Mouse (Mus musculus): Measurements from ENCODE around the gene Cltc. TPM values are rescaled to one million over a fixed set of nuclear protein-coding genes. Genes with fewer than 3 reads are reported as not detected.

The Cltc gene
- polyA plus RNA-seq, 1 experiment = 191 TPM

DNA sequence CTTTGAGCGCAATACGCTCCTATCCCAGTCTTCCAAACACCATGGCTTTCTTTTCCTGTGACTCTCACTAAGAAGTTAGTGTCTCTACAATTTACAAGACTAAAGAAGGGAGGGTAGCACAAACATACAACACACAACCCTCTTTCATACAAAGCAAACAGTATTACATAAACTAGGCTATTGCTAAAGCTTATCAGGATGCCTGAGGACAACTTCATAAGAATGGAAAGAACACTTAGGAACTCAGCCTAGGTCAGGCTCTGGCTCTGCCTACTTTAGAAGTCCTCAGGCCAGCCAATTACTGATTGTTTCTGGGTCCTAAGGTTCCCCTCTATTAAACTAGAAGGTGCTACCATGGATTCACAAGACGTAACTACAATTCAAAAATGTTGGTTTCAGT is 76.6 kb downstream of the Cltc start:
- no peak for TF ChIP-seq CTCF (IDR thresholded peaks at IDR 0.05; ENCODE audit: borderline replicate concordance, extremely low read depth, insufficient read depth, insufficient read length)
- TF ChIP-seq POLR2A (IDR thresholded peaks at IDR 0.05; ENCODE audit: borderline replicate concordance, extremely low read depth, insufficient read depth, insufficient read length, poor library complexity, severe bottlenecking) = no peak
- DNase-seq (ENCODE audit: low read depth) = no peak

DNA sequence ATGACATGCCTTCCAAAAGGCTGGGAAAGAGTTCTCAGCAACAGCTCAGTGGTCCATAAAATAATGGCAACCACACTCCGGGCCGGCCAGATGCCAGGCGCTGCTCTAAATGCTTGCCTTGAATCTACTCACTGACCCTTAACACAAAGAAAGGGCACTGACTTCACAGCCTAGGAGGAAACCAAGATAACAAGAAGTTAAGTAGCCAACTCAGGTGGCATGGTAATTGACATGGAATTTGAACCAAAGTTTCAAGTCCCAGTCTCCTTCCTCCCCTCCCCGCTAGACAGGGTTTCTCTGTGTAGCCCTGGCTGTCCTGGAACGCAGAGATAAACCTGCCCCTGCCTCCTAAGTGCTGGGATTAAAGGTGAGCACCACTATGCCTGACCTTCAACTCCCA is 78.4 kb downstream of the Cltc start:
- no peak for DNase-seq (ENCODE audit: low read depth)
- no peak for TF ChIP-seq CTCF (IDR thresholded peaks at IDR 0.05; ENCODE audit: borderline replicate concordance, extremely low read depth, insufficient read depth, insufficient read length)
- TF ChIP-seq POLR2A (IDR thresholded peaks at IDR 0.05; ENCODE audit: borderline replicate concordance, extremely low read depth, insufficient read depth, insufficient read length, poor library complexity, severe bottlenecking) = no peak

- no peak for TF ChIP-seq CTCF (IDR thresholded peaks at IDR 0.05; ENCODE audit: borderline replicate concordance, extremely low read depth, insufficient read depth, insufficient read length)
- TF ChIP-seq POLR2A (IDR thresholded peaks at IDR 0.05; ENCODE audit: borderline replicate concordance, extremely low read depth, insufficient read depth, insufficient read length, poor library complexity, severe bottlenecking) = no peak
These were observed 81.8 kb downstream of the Cltc start for GRCm38 (mm10) chr11:86675520-86675919.

DNA sequence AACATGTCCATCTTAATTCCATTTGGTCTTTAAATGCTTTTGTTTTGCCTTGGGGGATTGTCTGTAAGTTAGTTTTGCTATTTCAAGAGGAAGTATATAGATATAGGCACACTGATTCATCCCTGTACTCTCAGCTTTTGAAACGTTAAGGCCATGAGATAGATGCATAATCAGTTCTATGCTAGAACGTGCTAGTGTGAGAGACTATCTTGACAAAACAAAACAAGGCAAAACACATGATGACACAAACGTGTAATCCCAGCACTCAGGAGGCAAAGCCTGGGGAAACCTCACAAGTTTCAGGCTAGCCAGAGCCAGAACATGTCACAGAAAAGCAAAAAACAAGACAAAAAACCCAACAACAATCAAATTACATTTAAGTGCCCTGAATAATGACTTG is 84.6 kb downstream of the Cltc start:
- TF ChIP-seq POLR2A (IDR thresholded peaks at IDR 0.05; ENCODE audit: borderline replicate concordance, extremely low read depth, insufficient read depth, insufficient read length, poor library complexity, severe bottlenecking) (no peak), CTCF (IDR thresholded peaks at IDR 0.05; ENCODE audit: borderline replicate concordance, extremely low read depth, insufficient read depth, insufficient read length) (no peak)
- DNase-seq (ENCODE audit: low read depth) = no peak

More at GRCm38 (mm10) chr11:86675520-86675919, 81.8 kb downstream of the Cltc start:
- no peak for DNase-seq (ENCODE audit: low read depth)

DNA sequence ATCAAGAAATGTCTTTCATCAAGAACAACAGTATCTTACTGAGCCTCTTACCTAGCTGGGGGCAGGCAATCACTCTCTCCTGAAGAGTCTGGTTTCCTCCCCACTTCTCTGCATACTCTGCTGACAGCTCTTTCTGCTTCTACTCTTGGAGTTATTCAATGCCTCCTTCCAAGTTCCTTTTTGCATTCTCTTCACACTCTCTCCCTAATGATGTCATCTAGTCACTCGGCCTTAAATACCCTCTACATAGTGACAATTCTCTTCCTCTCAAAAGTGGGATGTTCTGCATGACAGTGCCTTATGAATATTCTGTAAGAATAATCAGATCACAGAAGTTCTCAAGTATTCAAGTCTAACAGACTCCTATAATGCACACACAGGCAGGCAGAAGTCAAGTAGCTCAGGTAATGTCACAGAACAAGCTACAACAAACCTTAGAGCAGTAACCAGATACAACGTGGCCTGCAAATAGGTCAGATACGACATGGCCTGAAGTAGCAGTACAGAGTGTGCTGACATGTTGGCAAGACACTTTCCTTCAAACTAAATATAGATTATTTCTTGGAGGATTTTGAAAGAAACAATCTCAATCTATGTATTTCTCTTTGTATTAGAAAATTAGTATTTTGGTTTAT is 86.2 kb downstream of the Cltc start:
- no peak for DNase-seq (ENCODE audit: low read depth)
- TF ChIP-seq CTCF (IDR thresholded peaks at IDR 0.05; ENCODE audit: borderline replicate concordance, extremely low read depth, insufficient read depth, insufficient read length) (no peak), POLR2A (IDR thresholded peaks at IDR 0.05; ENCODE audit: borderline replicate concordance, extremely low read depth, insufficient read depth, insufficient read length, poor library complexity, severe bottlenecking) (no peak)

DNA sequence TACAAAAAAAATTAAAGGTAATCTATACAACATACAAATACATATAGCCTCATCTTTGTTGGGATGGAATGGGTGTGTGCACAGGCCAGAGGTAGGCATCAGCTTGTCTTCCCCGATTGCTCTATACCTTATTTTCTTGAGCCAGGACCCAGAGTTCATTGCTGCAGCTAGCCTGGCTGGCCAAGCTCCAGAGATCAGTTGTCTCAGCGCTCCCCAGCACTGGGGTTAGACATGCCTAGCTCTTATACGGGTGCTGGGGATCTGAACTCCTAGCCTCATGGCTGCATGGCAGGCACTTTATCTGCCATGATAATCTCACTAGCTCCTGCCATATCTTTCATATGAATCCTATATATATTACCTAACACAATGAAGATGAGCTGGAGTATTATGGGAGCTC is 89.2 kb downstream of the Cltc start:
- TF ChIP-seq POLR2A (IDR thresholded peaks at IDR 0.05; ENCODE audit: borderline replicate concordance, extremely low read depth, insufficient read depth, insufficient read length, poor library complexity, severe bottlenecking) = no peak
- no peak for TF ChIP-seq CTCF (IDR thresholded peaks at IDR 0.05; ENCODE audit: borderline replicate concordance, extremely low read depth, insufficient read depth, insufficient read length)
- no peak for DNase-seq (ENCODE audit: low read depth)

DNA sequence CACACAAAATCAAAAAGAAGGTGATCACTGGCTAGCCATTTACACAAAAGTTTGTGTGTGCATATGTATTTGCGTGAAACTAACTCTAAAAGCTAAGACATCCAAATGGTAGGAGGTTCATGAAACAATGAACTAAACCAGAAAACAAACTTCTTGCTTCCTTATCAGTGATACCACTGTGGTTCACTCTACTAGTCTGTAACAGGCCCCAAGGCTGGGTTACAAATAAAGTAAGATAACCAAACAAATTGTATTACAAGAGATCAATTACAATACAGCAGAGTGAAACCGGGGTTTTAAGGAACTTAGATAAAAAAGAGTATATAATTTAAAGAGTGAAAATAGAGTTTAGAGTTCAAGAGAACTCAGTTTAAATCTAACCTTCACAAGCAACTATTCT is 89.8 kb downstream of the Cltc start:
- DNase-seq (ENCODE audit: low read depth) = no peak
- TF ChIP-seq CTCF (IDR thresholded peaks at IDR 0.05; ENCODE audit: borderline replicate concordance, extremely low read depth, insufficient read depth, insufficient read length) = no peak
- no peak for TF ChIP-seq POLR2A (IDR thresholded peaks at IDR 0.05; ENCODE audit: borderline replicate concordance, extremely low read depth, insufficient read depth, insufficient read length, poor library complexity, severe bottlenecking)

DNA sequence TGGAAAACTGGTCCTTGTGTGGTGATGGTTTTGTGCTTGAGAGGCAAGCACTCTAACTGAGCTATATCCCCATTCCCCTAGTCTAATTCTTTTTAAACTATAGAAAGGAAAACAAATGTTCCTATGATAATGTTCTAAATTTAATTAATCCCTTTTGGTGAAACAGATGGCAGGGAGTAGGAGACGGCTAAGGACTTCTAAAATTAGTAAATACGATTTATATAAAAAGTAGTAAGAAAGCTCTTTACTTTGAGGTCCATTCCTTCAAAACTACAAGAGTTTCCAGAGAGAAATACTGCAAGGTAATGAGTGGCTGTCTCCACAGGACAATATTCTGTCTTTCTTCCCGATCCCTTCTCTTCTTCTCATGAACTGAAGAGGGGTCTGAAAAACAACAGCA is 93.0 kb downstream of the Cltc start:
- TF ChIP-seq CTCF (IDR thresholded peaks at IDR 0.05; ENCODE audit: borderline replicate concordance, extremely low read depth, insufficient read depth, insufficient read length) (no peak), POLR2A (IDR thresholded peaks at IDR 0.05; ENCODE audit: borderline replicate concordance, extremely low read depth, insufficient read depth, insufficient read length, poor library complexity, severe bottlenecking) (no peak)
- no peak for DNase-seq (ENCODE audit: low read depth)

DNA sequence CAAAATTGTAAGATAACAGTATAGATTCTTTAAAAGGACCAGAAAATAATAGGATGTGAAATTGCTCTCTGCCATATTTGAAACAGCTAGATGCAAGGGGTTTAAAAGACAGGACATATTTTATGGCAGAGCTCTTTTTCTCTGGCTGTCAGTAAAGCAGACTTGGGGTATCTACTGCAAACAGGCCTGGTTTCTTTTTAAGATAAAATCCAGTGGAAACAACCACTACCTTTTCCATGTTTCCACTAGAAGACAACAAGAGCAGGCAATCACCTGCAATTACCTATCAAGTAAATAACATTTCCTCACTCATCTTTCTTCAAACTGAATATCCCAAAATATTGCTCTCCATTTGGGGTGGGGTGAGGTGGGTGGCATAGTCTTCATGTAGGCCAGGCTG is 93.4 kb downstream of the Cltc start:
- no peak for DNase-seq (ENCODE audit: low read depth)
- TF ChIP-seq POLR2A (IDR thresholded peaks at IDR 0.05; ENCODE audit: borderline replicate concordance, extremely low read depth, insufficient read depth, insufficient read length, poor library complexity, severe bottlenecking) (no peak), CTCF (IDR thresholded peaks at IDR 0.05; ENCODE audit: borderline replicate concordance, extremely low read depth, insufficient read depth, insufficient read length) (no peak)

DNA sequence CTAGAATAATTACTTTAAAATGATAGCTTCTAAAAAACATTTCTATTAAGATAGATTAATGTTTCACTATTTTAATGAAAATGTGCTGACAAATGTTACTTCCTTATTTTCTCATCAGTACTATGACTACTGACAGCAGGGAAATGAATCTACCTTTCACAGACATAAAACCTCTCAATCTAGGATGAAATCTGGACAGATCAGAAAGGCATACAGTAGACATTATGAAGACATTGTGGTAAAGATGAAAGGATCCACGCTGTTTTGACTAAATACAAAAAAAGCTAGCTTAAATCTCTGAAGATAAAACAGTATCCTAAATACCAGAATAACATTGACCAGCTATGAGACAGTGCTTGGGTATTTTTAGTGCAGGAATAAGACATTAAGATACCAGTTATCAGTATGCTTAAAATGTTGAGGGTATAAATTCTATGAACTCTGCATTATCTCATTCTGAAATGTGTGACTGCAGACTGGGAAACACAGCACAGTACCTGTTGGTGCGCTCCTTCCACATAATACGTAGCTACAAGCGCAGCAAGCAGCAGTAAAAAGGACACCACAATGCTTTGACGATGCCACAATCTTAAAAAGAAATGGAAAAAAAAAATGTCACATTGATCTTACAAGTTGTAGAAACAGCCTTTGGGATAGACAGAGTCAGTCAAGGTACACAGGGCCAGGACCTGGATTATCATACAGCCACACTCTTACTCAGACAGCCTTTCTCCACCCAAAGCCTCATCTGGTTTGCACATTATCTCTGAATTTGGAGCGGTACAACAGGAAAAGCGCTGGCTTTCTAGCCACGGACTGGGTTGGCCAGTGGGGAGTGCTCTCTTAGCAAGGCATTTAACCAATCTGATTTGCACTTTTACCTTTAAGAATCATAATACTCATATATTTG is 94.1 kb downstream of the Cltc start:
- TF ChIP-seq POLR2A (IDR thresholded peaks at IDR 0.05; ENCODE audit: borderline replicate concordance, extremely low read depth, insufficient read depth, insufficient read length, poor library complexity, severe bottlenecking) (no peak), CTCF (IDR thresholded peaks at IDR 0.05; ENCODE audit: borderline replicate concordance, extremely low read depth, insufficient read depth, insufficient read length) (no peak)
- no peak for DNase-seq (ENCODE audit: low read depth)

DNA sequence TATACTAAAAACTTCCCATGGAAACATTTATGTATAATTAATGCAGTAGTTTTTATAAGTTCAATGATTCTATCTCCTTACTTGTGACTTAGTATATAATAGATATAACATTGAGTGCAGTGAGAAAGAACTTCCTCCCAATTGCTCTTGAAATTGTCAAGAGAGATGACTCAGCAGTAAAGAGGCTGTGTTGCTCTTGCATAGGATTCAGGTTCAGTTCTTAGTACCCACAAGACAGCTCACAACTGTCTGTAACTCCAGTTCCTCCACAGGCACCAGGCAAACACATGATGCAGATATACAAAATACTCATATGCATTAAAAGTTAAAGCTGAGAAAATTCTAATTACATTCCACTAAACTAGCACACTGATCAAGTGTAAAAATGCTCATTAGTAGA is 99.5 kb downstream of the Cltc start:
- no peak for TF ChIP-seq POLR2A (IDR thresholded peaks at IDR 0.05; ENCODE audit: borderline replicate concordance, extremely low read depth, insufficient read depth, insufficient read length, poor library complexity, severe bottlenecking)
- TF ChIP-seq CTCF (IDR thresholded peaks at IDR 0.05; ENCODE audit: borderline replicate concordance, extremely low read depth, insufficient read depth, insufficient read length) = no peak
- DNase-seq (ENCODE audit: low read depth) = no peak
